Mouse (Mus musculus): ENCODE measurements around the gene Zbtb16. TPM values are rescaled to one million over a fixed set of nuclear protein-coding genes. Genes with fewer than 3 reads are reported as not detected.

Zbtb16 gene
- polyA plus RNA-seq, 1 experiment, result 3.0 TPM

DNA sequence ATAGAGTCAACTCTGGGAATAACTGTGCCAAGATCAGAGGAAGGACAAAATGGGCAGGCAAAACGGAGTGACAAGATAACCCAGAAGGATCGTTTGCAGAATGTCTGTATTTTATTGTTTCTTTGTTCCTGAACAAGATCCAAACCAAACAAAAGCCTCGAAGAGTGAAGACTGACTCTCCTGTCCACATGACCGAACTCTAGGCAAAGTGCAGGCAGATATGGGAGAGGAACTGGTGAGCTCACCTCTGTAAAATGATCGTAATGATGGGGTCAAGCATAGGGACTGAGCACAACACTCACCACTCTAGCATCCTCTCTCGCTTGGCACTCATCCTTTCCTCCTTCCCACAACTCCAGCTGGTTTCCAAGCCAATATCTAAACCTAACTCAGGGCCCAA, 51.1 kb downstream of the Zbtb16 start:
- Histone ChIP-seq H3K27ac (ENCODE audit: insufficient read depth, low read depth, low read length) (no peak overlapping the region), H3K4me3 (ENCODE audit: insufficient read depth, low read depth, low read length) (no peak overlapping the region), H3K27me3 (replicated peaks; ENCODE audit: control insufficient read depth, insufficient read depth, low read length) (no peaks in the 10 kb centered on the region), H3K36me3 (ENCODE audit: control insufficient read depth, insufficient read depth, low read length) (no peaks in the 10 kb centered on the region), H3K4me1 (ENCODE audit: control insufficient read depth, insufficient read depth, low read length) (peaks cover 6% of the 10 kb centered on the region)
- WGBS, result 55% methylated on average over 6 of the region's 6 CpGs
- TF ChIP-seq POLR2A (IDR thresholded peaks at IDR 0.05; ENCODE audit: low read depth, low read length) (no peak), CTCF (conservative IDR thresholded peaks at IDR 0.05; ENCODE audit: insufficient read depth, insufficient read length, low read depth, low read length) (no peak)
- no peak for DNase-seq

DNA sequence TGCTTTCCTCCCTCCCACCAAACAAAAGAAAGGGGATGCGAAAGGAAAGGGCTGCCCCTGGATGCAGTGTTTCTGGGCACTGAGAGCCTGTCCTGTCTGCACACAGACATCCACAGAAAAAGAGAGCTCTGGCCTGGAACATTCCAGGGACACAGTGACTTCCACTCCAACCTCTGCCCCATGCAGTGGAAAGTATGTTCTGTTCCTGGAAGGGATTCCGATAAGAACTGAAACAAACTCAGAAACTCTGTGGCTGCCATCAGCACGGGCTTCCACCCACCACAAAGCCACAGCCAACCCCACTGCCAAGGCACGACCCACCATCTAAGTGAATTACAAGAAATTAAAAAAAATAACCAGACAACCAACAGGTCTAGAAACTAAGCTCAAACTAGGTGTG, 52.7 kb downstream of the Zbtb16 start:
- 71% methylated on average over 4 of the region's 4 CpGs for WGBS
- H3K27ac ChIP-seq (ENCODE audit: insufficient read depth, low read depth, low read length), result no peak overlapping the region

DNA sequence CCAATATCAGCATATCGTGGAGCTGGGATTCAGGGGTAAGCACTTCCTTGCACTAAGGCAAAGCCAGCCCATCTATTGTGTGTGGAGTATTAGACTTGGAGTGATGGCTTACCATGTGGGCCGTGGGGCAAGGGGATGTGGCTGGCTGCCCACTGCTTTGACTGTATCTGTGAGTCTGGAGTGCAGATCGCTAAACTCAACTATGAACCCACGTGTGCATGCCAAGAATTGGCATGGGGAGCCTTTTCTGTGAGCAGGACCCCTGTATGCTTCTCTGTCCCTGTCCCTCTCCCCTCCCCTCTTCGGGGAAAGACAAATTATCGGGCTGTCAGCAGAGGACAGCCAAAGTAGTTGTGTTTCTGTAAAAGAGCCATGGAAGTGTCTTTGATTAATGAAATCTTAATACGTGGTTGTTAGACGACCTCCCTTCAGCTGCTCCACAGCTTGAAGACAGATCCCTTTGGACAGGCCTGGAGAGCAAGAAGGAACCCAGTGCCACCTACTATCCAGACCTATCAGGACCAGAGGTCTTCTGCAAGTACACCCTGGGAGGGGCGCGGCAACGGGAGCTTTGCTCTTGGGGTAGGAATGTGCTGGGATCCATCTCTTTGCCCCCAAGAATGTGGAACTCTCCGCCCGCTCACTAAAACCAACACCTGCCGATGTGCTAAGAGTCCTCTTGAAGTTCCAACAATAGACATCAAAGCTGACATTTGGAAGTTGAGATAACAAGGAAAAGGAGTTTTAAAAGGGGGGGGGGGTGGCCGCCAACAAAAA, 53.5 kb downstream of the Zbtb16 start:
- 60% methylated on average over 15 of the region's 15 CpGs for WGBS
- Histone ChIP-seq H3K27ac (ENCODE audit: insufficient read depth, low read depth, low read length) (no peak overlapping the region), H3K4me1 (ENCODE audit: control insufficient read depth, insufficient read depth, low read length) (no peaks in the 10 kb centered on the region; the same call in 1 of the 2 replicates), H3K4me3 (ENCODE audit: insufficient read depth, low read depth, low read length) (no peak overlapping the region), H3K27me3 (replicated peaks; ENCODE audit: control insufficient read depth, insufficient read depth, low read length) (no peaks in the 10 kb centered on the region), H3K36me3 (ENCODE audit: control insufficient read depth, insufficient read depth, low read length) (no peaks in the 10 kb centered on the region)
- TF ChIP-seq POLR2A (IDR thresholded peaks at IDR 0.05; ENCODE audit: low read depth, low read length), result no peak
- no peak for TF ChIP-seq CTCF (conservative IDR thresholded peaks at IDR 0.05; ENCODE audit: insufficient read depth, insufficient read length, low read depth, low read length)
- DNase-seq, result no peak

More for the DNA sequence above, 52.7 kb downstream of the Zbtb16 start:
- no peaks in the 10 kb centered on the region for H3K27me3 ChIP-seq (replicated peaks; ENCODE audit: control insufficient read depth, insufficient read depth, low read length)
- no peaks in the 10 kb centered on the region for H3K36me3 ChIP-seq (ENCODE audit: control insufficient read depth, insufficient read depth, low read length)
- TF ChIP-seq POLR2A (IDR thresholded peaks at IDR 0.05; ENCODE audit: low read depth, low read length) (no peak), CTCF (conservative IDR thresholded peaks at IDR 0.05; ENCODE audit: insufficient read depth, insufficient read length, low read depth, low read length) (no peak)
- H3K4me3 ChIP-seq (ENCODE audit: insufficient read depth, low read depth, low read length), result no peak overlapping the region
- peaks cover 5% of the 10 kb centered on the region for H3K4me1 ChIP-seq (ENCODE audit: control insufficient read depth, insufficient read depth, low read length)
- DNase-seq, result peak; percentile 48

DNA sequence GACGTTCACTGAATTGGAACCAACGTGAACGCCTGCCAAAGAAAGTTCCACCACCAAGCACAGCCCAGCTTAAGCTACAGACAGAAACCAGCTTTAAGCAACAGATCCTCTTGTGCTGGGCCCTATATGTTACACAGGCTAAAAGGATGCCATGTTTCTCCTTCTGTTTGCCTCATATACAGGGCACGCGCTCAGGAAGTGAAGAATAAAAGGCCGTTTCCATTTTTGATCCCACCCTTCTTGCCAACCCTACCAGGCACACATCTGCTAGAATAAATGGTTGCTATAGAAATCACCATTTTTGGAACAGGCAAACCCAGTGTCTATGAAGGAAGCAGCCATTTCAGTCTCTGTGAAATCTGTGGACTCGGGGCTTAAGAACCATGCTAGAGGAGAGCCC, 59.8 kb downstream of the Zbtb16 start:
- Histone ChIP-seq H3K4me1 (ENCODE audit: control insufficient read depth, insufficient read depth, low read length) (peaks cover 9% of the 10 kb centered on the region; the same call in 1 of the 2 replicates), H3K27ac (ENCODE audit: insufficient read depth, low read depth, low read length) (no peak overlapping the region), H3K36me3 (ENCODE audit: control insufficient read depth, insufficient read depth, low read length) (no peaks in the 10 kb centered on the region), H3K27me3 (replicated peaks; ENCODE audit: control insufficient read depth, insufficient read depth, low read length) (no peaks in the 10 kb centered on the region), H3K4me3 (ENCODE audit: insufficient read depth, low read depth, low read length) (no peak overlapping the region)
- no peak for TF ChIP-seq CTCF (conservative IDR thresholded peaks at IDR 0.05; ENCODE audit: insufficient read depth, insufficient read length, low read depth, low read length)
- no peak for TF ChIP-seq POLR2A (IDR thresholded peaks at IDR 0.05; ENCODE audit: low read depth, low read length)
- WGBS, result 70% methylated on average over 7 of the region's 7 CpGs
- DNase-seq, result peak; percentile 42

DNA sequence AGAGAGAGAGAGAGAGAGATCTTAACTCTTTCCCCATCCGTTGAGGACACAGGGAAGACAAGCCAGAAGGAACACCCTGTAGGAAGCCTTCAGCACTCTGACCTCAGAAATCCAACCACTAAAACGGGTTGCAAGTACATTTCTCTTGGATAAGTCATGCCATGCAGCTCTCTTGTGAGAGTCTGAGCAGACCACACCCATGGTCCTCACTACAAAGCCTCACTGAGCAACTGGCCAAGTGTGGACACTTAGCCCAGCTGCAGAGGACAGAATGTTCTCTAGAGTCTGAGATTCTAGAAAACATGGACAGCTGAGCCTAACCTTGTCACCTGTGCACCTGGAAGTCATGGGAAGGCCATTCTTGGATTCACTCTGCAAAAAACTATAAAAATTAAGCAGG, 60.5 kb downstream of the Zbtb16 start:
- peaks cover 9% of the 10 kb centered on the region; the same call in 1 of the 2 replicates for H3K4me1 ChIP-seq (ENCODE audit: control insufficient read depth, insufficient read depth, low read length)
- WGBS, result 43% methylated on average over 2 of the region's 2 CpGs
- TF ChIP-seq CTCF (conservative IDR thresholded peaks at IDR 0.05; ENCODE audit: insufficient read depth, insufficient read length, low read depth, low read length) (no peak), POLR2A (IDR thresholded peaks at IDR 0.05; ENCODE audit: low read depth, low read length) (no peak)

DNA sequence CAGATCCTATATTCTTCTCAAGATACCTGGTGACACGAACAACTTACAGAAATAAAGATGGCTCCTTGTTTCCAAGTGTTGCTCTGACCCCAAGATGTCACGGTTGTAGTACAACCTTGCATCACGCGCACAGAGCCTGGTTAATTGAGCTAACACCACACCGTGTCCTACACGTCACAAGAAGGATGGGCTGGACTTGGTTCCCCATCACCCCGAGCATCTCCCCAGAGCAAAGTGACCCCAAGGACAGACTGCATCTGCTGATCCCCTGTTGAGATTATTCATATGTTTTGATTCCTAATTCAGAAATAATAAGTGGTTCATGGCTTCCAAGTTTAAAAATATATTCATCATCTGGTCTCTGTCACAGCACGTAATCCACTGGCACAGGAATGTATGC, 62.3 kb downstream of the Zbtb16 start:
- TF ChIP-seq POLR2A (IDR thresholded peaks at IDR 0.05; ENCODE audit: low read depth, low read length), result no peak
- TF ChIP-seq CTCF (conservative IDR thresholded peaks at IDR 0.05; ENCODE audit: insufficient read depth, insufficient read length, low read depth, low read length), result no peak
- H3K27me3 ChIP-seq (replicated peaks; ENCODE audit: control insufficient read depth, insufficient read depth, low read length), result no peaks in the 10 kb centered on the region
- peaks cover 9% of the 10 kb centered on the region; the same call in 1 of the 2 replicates for H3K4me1 ChIP-seq (ENCODE audit: control insufficient read depth, insufficient read depth, low read length)
- no peaks in the 10 kb centered on the region for H3K36me3 ChIP-seq (ENCODE audit: control insufficient read depth, insufficient read depth, low read length)
- 92% methylated on average over 8 of the region's 8 CpGs for WGBS
- DNase-seq, result no peak
- no peak overlapping the region for H3K27ac ChIP-seq (ENCODE audit: insufficient read depth, low read depth, low read length)
- H3K4me3 ChIP-seq (ENCODE audit: insufficient read depth, low read depth, low read length), result no peak overlapping the region

More for the DNA sequence above, 60.5 kb downstream of the Zbtb16 start:
- Histone ChIP-seq H3K27me3 (replicated peaks; ENCODE audit: control insufficient read depth, insufficient read depth, low read length) (no peaks in the 10 kb centered on the region), H3K27ac (ENCODE audit: insufficient read depth, low read depth, low read length) (no peak overlapping the region), H3K4me3 (ENCODE audit: insufficient read depth, low read depth, low read length) (no peak overlapping the region), H3K36me3 (ENCODE audit: control insufficient read depth, insufficient read depth, low read length) (no peaks in the 10 kb centered on the region)
- DNase-seq, result no peak

DNA sequence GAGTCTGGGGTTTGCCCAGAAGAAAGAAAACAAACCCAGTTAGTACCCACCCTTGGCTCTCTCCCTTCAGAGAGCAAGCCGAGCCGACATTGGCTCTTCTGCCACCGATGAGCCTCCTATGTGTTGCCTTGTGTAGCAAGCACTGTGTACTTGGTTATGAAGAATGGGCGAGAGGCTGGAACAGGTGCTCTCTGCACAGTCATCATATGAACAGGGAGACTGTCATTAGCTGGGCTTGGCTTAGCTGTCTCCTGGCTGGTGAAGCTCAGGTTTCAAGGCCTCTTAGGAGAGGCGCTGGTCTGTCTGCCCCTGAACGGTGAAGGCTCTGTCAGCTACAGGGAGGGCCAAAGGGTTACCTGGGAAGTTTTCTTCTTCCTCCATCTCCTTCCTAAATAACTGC, 62.9 kb downstream of the Zbtb16 start:
- Histone ChIP-seq H3K27me3 (replicated peaks; ENCODE audit: control insufficient read depth, insufficient read depth, low read length) (no peaks in the 10 kb centered on the region), H3K4me1 (ENCODE audit: control insufficient read depth, insufficient read depth, low read length) (peaks cover 9% of the 10 kb centered on the region; the same call in 1 of the 2 replicates), H3K27ac (ENCODE audit: insufficient read depth, low read depth, low read length) (no peak overlapping the region), H3K36me3 (ENCODE audit: control insufficient read depth, insufficient read depth, low read length) (no peaks in the 10 kb centered on the region), H3K4me3 (ENCODE audit: insufficient read depth, low read depth, low read length) (no peak overlapping the region)
- TF ChIP-seq CTCF (conservative IDR thresholded peaks at IDR 0.05; ENCODE audit: insufficient read depth, insufficient read length, low read depth, low read length), result no peak
- WGBS, result 84% methylated on average over 6 of the region's 6 CpGs
- no peak for DNase-seq

All from kidney, adult 2 months (tissue).